Mouse (Mus musculus) kidney, adult 2 months (tissue): ENCODE results near the gene Gm10226. TPM values are rescaled to one million over a fixed set of nuclear protein-coding genes. Genes with fewer than 3 reads are reported as not detected.
"Not testable (repeated sequence)": the region's sequence is repeated elsewhere in the genome, so short reads cannot be mapped to it uniquely, and the experiment has no call there.

Experiments used
- DNase-seq: peaks from one replicate; pipeline ENCODE4 v3.0.0; 2021
- H3K27ac ChIP-seq: fragments of 200-500 bp; 2 replicates; pipeline ENCODE4 v1.5.1; 2012; ENCODE audit warnings: low read depth, low read length, control low read depth, inconsistent platforms; ENCODE audit not compliant: insufficient read depth
- H3K27me3 ChIP-seq: fragments of 200-500 bp; replicated peaks from 2 replicates; pipeline ENCODE4 v1.6.1; 2012; ENCODE audit warnings: mild to moderate bottlenecking, moderate library complexity, low read length, inconsistent platforms; ENCODE audit not compliant: control insufficient read depth, insufficient read depth
- H3K36me3 ChIP-seq: fragments of 200-500 bp; 2 replicates; pipeline ENCODE4 v1.6.1; 2012; ENCODE audit warnings: mild to moderate bottlenecking, moderate library complexity, low read length, inconsistent platforms; ENCODE audit not compliant: control insufficient read depth, insufficient read depth
- H3K4me1 ChIP-seq: fragments of 200-500 bp; 2 replicates; pipeline ENCODE4 v1.6.1; 2011; ENCODE audit warnings: low read length; ENCODE audit not compliant: control insufficient read depth, insufficient read depth
- H3K4me3 ChIP-seq: fragments of 200-500 bp; 2 replicates; pipeline ENCODE4 v1.5.1; 2011; ENCODE audit warnings: mild to moderate bottlenecking, low read depth, low read length, control low read depth; ENCODE audit not compliant: insufficient read depth
- CTCF ChIP-seq: fragments of 200-500 bp; conservative IDR thresholded peaks from 2 replicates; pipeline ENCODE4 v1.5.1; 2011; ENCODE audit warnings: low read depth, mild to moderate bottlenecking, control low read depth, low read length, moderate library complexity, mixed read lengths; ENCODE audit not compliant: insufficient read depth, insufficient read length
- POLR2A ChIP-seq: fragments of 200-500 bp; IDR thresholded peaks from one replicate; pipeline ENCODE4 v1.6.1; 2011; ENCODE audit warnings: low read depth, low read length, control low read depth
- WGBS: fragments of 180-500 bp; shearing (Covaris S2); methylation state at CpG from one replicate; pipeline ENCODE4 v1.1.7; 2018; 5-methylcytosine and 5-hydroxymethylcytosine counted together
- polyA plus RNA-seq: library from polyadenylated mRNA; depleted of rRNA; stranded (reverse); fragments of >200 nt; gene quantifications from 2 replicates; pipeline ENCODE4 v1.2.3, GENCODE M21; 2012

Gm10226 gene
- polyA plus RNA-seq, 1 experiment: not detected

GRCm38 (mm10) chr17:21693342-21693741 is 1.7 kb downstream of the Gm10226 start:
- Histone ChIP-seq H3K36me3 (no peaks in the 10 kb centered on the region; the same call in none of the 2 replicates), H3K4me3 (no peak overlapping the region), H3K4me1 (no peaks in the 10 kb centered on the region), H3K27me3 (no peaks in the 10 kb centered on the region), H3K27ac (no peak overlapping the region)
- no peak for DNase-seq
- 40% methylated on average over 3 of the region's 3 CpGs for WGBS
- no peak for TF ChIP-seq CTCF
- TF ChIP-seq POLR2A: no peak

- Histone ChIP-seq H3K27me3 (no peaks in the 10 kb centered on the region), H3K27ac (no peak overlapping the region), H3K4me1 (no peaks in the 10 kb centered on the region), H3K36me3 (no peaks in the 10 kb centered on the region; the same call in 1 of the 2 replicates), H3K4me3 (no peak overlapping the region)
- DNase-seq: no peak
- no peak for TF ChIP-seq POLR2A
- TF ChIP-seq CTCF: no peak
Measured at GRCm38 (mm10) chr17:21696073-21696472, 4.4 kb downstream of the Gm10226 start.

DNA sequence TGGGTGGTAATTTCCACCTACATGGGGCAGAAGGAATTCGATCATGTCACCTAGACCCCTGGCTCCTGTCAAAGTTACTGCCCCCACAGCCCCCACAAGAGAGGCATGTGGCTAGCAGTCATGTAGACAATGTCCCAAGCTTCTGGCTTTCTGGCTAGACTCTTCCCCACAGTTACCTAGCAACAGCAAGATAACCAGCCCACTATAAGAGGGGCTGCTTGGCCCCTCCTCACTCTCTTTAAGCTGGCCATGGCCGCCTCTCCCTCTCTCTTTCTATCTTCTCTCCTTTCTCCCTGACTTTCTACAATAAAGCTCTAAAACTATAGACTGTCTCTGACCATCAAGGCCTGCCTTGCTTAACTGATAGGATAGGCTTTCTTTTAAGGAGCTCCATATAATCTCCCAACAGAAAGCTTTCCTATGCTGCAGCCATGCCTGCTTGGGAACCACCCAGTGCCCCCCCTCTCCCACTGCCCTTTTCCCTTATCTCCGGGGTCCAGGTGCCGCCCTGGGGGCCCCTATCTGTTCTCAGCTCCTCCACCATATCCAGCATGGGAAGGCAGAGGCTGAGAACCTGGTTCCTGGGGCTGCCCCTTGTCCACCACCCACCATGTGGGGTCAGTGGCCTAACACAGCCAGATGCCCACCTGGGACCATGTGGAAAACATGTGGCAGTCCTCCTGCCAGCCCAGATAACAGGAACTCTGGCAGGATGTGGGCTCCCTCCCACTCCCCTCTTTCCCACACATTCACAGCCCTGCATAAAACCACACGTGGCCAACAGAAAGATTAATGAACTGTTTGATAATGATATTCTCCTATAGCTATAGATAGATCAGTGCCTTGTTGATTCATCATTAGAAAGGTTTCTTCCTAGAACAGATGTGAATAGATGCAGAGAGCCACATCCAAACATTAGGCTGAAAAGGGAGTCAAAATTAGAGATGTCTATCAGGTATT is 10.9 kb downstream of the Gm10226 start:
- H3K4me1 ChIP-seq: no peaks in the 10 kb centered on the region
- no peak for DNase-seq
- no peaks in the 10 kb centered on the region for H3K36me3 ChIP-seq
- no peak overlapping the region for H3K27ac ChIP-seq
- H3K27me3 ChIP-seq: no peaks in the 10 kb centered on the region
- no peak overlapping the region for H3K4me3 ChIP-seq
- 56% methylated on average over 5 of the region's 5 CpGs for WGBS
- TF ChIP-seq POLR2A (no peak), CTCF (no peak)

DNA sequence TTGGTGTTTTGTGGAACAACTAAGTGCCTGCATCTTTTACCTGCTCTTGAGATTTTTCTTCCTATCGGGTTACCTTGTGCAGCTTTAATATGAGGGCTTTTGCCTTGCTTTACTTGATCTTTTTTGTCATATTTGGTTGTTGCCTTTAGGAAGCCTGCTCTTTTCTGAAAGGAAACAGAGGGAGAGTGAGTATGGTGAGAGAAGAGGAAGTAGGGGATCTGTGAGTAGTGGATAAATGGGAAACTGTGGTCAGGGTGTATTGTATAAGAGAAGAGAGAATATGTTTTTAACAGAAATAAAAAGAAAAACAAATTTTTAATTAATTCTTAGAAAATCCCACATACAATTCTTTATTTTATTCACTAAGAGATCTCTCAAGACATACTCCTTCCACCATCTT is 11.8 kb downstream of the Gm10226 start:
- no peaks in the 10 kb centered on the region for H3K4me1 ChIP-seq
- TF ChIP-seq CTCF: no peak
- no peak for TF ChIP-seq POLR2A
- no peaks in the 10 kb centered on the region for H3K27me3 ChIP-seq
- no peak overlapping the region for H3K27ac ChIP-seq
- H3K36me3 ChIP-seq: no peaks in the 10 kb centered on the region
- WGBS: 83% methylated on average over 1 of the region's 1 CpGs
- DNase-seq: no peak
- no peak overlapping the region for H3K4me3 ChIP-seq

- Histone ChIP-seq H3K4me3 (peak within 1 kb of the TSS; percentile 79), H3K36me3 (peaks cover 1% of the 10 kb centered on the region; the same call in 1 of the 2 replicates), H3K27ac (peak within 1 kb of the TSS; percentile 65), H3K27me3 (no peaks in the 10 kb centered on the region), H3K4me1 (no peaks in the 10 kb centered on the region)
- peak; percentile 96 for DNase-seq
- TF ChIP-seq POLR2A: no peak
- no peak for TF ChIP-seq CTCF
- WGBS: 3% methylated on average over 26 of the region's 26 CpGs
Measured at GRCm38 (mm10) chr17:21707343-21707996, 15.8 kb downstream of the Gm10226 start, which contains the start of gene Zfp760. Gene Zfp760, plus strand, starts transcription at chr17:21707741.

DNA sequence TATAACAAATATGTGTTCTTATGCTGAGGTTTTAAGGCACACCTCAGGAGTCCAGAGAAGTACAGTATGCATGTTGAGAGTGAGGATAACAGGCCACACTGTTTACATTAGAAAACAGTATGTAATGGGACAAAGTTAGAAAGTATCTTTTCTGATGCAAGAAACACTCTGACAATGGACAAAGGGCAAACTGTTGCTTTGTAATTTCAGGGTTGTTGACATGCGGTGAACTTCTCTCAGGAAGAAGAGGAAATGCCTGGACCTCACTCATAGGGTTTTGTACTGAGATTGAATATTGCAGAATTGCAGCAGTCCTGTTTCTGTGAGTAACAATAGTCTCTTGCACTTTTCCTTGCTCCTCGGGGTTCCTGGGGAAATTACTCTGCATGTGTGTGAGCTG is 16.7 kb downstream of the Gm10226 start:
- H3K27me3 ChIP-seq: no peaks in the 10 kb centered on the region
- 15% methylated on average over 2 of the region's 2 CpGs for WGBS
- no peak overlapping the region for H3K4me3 ChIP-seq
- peaks cover 1% of the 10 kb centered on the region; the same call in 1 of the 2 replicates for H3K36me3 ChIP-seq
- no peak for DNase-seq
- H3K27ac ChIP-seq: no peak overlapping the region
- TF ChIP-seq POLR2A: no peak
- no peak for TF ChIP-seq CTCF
- H3K4me1 ChIP-seq: no peaks in the 10 kb centered on the region

- not testable (repeated sequence) for H3K4me3 ChIP-seq, H3K27ac ChIP-seq, H3K27me3 ChIP-seq, H3K4me1 ChIP-seq, DNase-seq, H3K36me3 ChIP-seq
- WGBS: 98% methylated on average over 14 of the region's 22 CpGs
Measured at GRCm38 (mm10) chr17:21730495-21730894, 38.8 kb downstream of the Gm10226 start, which contains the start of gene Zfp229. Gene Zfp229, plus strand, starts transcription at chr17:21730795.
